Mouse (Mus musculus) cerebellum, postnatal 4 days (tissue): ENCODE measurements around the gene Gm21904.
"Not testable (repeated sequence)": the region's sequence is repeated elsewhere in the genome, so short reads cannot be mapped to it uniquely, and the experiment has no call there.

Experiments
- DNase-seq, 2 experiments: peaks; one replicate each; pipeline ENCODE4 v3.0.0; 2022; ENCODE audit warnings: low spot score in 2 of 2, mixed read lengths in 1 of 2

The Gm21904 gene

GRCm38 (mm10) chrY:17846166-17846565 is at the start of gene Gm21904:
Gene Gm21904 (minus strand): TSS chrY:17846266.
- not testable (repeated sequence) for DNase-seq

GRCm38 (mm10) chrY:17874441-17874840 is 28.4 kb upstream of the Gm21904 start, which contains the start of the genes Gm20772 and Gm20831:
Gene Gm20772 (plus strand): TSS chrY:17874741.
Gene Gm20831 (plus strand): TSS chrY:17874741.
- not testable (repeated sequence) for DNase-seq
